Mouse (Mus musculus) lung, embryonic 16.5 days (tissue): ENCODE results near the gene Srp9. TPM values are rescaled to one million over a fixed set of nuclear protein-coding genes. Genes with fewer than 3 reads are reported as not detected.

ENCODE experiments used
- ATAC-seq: fragments of 200-750 bp; cut with Nextera tagmentation; 2 replicates; pipeline ENCODE4 v1.8.0; 2017; ENCODE audit warnings: low read depth, mild to moderate bottlenecking, moderate library complexity
- H3K27ac ChIP-seq: fragments of 300-500 bp; sonication (generic); 2 replicates; pipeline ENCODE4 v1.5.1; 2014; ENCODE audit warnings: mild to moderate bottlenecking, control low read depth, low read length
- H3K27me3 ChIP-seq: fragments of 300-500 bp; sonication (generic); 2 replicates; pipeline ENCODE4 v1.6.1; 2014; ENCODE audit warnings: low read depth, low read length, mixed read lengths; ENCODE audit not compliant: control insufficient read depth, insufficient read depth
- H3K36me3 ChIP-seq: fragments of 300-500 bp; sonication (generic); 2 replicates; pipeline ENCODE4 v1.6.1; 2014; ENCODE audit warnings: low read length; ENCODE audit not compliant: control insufficient read depth, insufficient read depth
- H3K4me1 ChIP-seq: fragments of 300-500 bp; sonication (generic); replicated peaks from 2 replicates; pipeline ENCODE4 v1.6.1; 2014; ENCODE audit warnings: low read length, mixed read lengths; ENCODE audit not compliant: control insufficient read depth, insufficient read depth
- H3K4me2 ChIP-seq: fragments of 300-500 bp; sonication (generic); 2 replicates; pipeline ENCODE4 v1.6.1; 2014; ENCODE audit warnings: low read depth, low read length, control low read depth
- H3K4me3 ChIP-seq: fragments of 300-500 bp; sonication (generic); 2 replicates; pipeline ENCODE4 v1.5.1; 2014; ENCODE audit warnings: mild to moderate bottlenecking, low read length, control low read depth
- H3K9ac ChIP-seq: fragments of 300-500 bp; sonication (generic); 2 replicates; pipeline ENCODE4 v1.6.1; 2014; ENCODE audit warnings: low read length, control low read depth
- H3K9me3 ChIP-seq: fragments of 300-500 bp; sonication (generic); 2 replicates; pipeline ENCODE4 v1.6.1; 2016; ENCODE audit warnings: low read length; ENCODE audit not compliant: control insufficient read depth
- WGBS: fragments of 180-500 bp; shearing (Covaris S2); extraction: QIAGEN DNeasy Blood & Tissue Kit; methylation state at CpG from one replicate; pipeline ENCODE4 v1.1.7; 2014; 5-methylcytosine and 5-hydroxymethylcytosine counted together
- polyA plus RNA-seq: library from polyadenylated mRNA; unstranded; fragments of >200 nt; fragmentation: Nextera tagmentation; extraction: Ambion mirVana; gene quantifications from 2 replicates; pipeline ENCODE4 v1.2.1, GENCODE M21; 2015

Gene Srp9
- polyA plus RNA-seq, 1 experiment from 2014 or later = 141 TPM

- Histone ChIP-seq H3K4me1 (peaks cover 7% of the 10 kb centered on the region), H3K27me3 (no peaks in the 10 kb centered on the region), H3K4me3 (no peak overlapping the region), H3K4me2 (no peak overlapping the region), H3K27ac (no peak overlapping the region), H3K9me3 (no peaks in the 10 kb centered on the region), H3K36me3 (peaks cover 10% of the 10 kb centered on the region), H3K9ac (no peak overlapping the region)
- ATAC-seq = no peak
- 43% methylated on average over 2 of the region's 2 CpGs for WGBS
Observed at GRCm38 (mm10) chr1:182130830-182131229, 6.3 kb downstream of the Srp9 start.

- Histone ChIP-seq H3K9me3 (no peaks in the 10 kb centered on the region), H3K27ac (no peak overlapping the region), H3K4me3 (no peak overlapping the region), H3K27me3 (no peaks in the 10 kb centered on the region), H3K9ac (no peak overlapping the region), H3K36me3 (no peaks in the 10 kb centered on the region), H3K4me1 (no peaks in the 10 kb centered on the region), H3K4me2 (peak overlapping the region; percentile 19; the same call in 1 of the 2 replicates)
- 37% methylated on average over 28 of the region's 28 CpGs for WGBS
- ATAC-seq = no peak
Observed at GRCm38 (mm10) chr1:182137204-182138125, 12.9 kb downstream of the Srp9 start.

- H3K4me2 ChIP-seq = no peak overlapping the region
- WGBS = 66% methylated on average over 8 of the region's 8 CpGs
- H3K9ac ChIP-seq = no peak overlapping the region
- no peak overlapping the region for H3K27ac ChIP-seq
- no peaks in the 10 kb centered on the region for H3K9me3 ChIP-seq
- ATAC-seq = no peak
- H3K4me1 ChIP-seq = no peaks in the 10 kb centered on the region
- no peaks in the 10 kb centered on the region for H3K27me3 ChIP-seq
- no peak overlapping the region for H3K4me3 ChIP-seq
- no peaks in the 10 kb centered on the region for H3K36me3 ChIP-seq
Observed at GRCm38 (mm10) chr1:182138172-182138571, 13.6 kb downstream of the Srp9 start.

GRCm38 (mm10) chr1:182139937-182140336 is 15.4 kb downstream of the Srp9 start:
- Histone ChIP-seq H3K36me3 (no peaks in the 10 kb centered on the region), H3K9ac (no peak overlapping the region), H3K4me1 (no peaks in the 10 kb centered on the region), H3K4me3 (no peak overlapping the region), H3K4me2 (no peak overlapping the region), H3K27ac (no peak overlapping the region), H3K27me3 (no peaks in the 10 kb centered on the region), H3K9me3 (no peaks in the 10 kb centered on the region)
- WGBS = 28% methylated on average over 9 of the region's 9 CpGs
- no peak for ATAC-seq

GRCm38 (mm10) chr1:182140370-182140769 is 15.8 kb downstream of the Srp9 start:
- no peak overlapping the region for H3K4me3 ChIP-seq
- 3% methylated on average over 6 of the region's 6 CpGs for WGBS
- H3K27ac ChIP-seq = no peak overlapping the region
- no peaks in the 10 kb centered on the region for H3K36me3 ChIP-seq
- H3K27me3 ChIP-seq = no peaks in the 10 kb centered on the region
- H3K9me3 ChIP-seq = no peaks in the 10 kb centered on the region
- no peak overlapping the region for H3K4me2 ChIP-seq
- peak; percentile 80 for ATAC-seq
- no peak overlapping the region for H3K9ac ChIP-seq
- H3K4me1 ChIP-seq = no peaks in the 10 kb centered on the region

- no peak overlapping the region for H3K4me2 ChIP-seq
- 92% methylated on average over 13 of the region's 13 CpGs for WGBS
- no peak overlapping the region for H3K27ac ChIP-seq
- H3K27me3 ChIP-seq = no peaks in the 10 kb centered on the region
- no peak overlapping the region for H3K9ac ChIP-seq
- no peaks in the 10 kb centered on the region for H3K4me1 ChIP-seq
- H3K9me3 ChIP-seq = no peaks in the 10 kb centered on the region
- no peak overlapping the region for H3K4me3 ChIP-seq
- ATAC-seq = no peak
- H3K36me3 ChIP-seq = no peaks in the 10 kb centered on the region
Observed at GRCm38 (mm10) chr1:182142725-182143124, 18.2 kb downstream of the Srp9 start.

- H3K36me3 ChIP-seq = no peaks in the 10 kb centered on the region
- H3K9me3 ChIP-seq = no peaks in the 10 kb centered on the region
- no peak overlapping the region for H3K27ac ChIP-seq
- no peaks in the 10 kb centered on the region for H3K27me3 ChIP-seq
- 68% methylated on average over 8 of the region's 8 CpGs for WGBS
- H3K9ac ChIP-seq = no peak overlapping the region
- H3K4me1 ChIP-seq = no peaks in the 10 kb centered on the region
- no peak for ATAC-seq
- no peak overlapping the region for H3K4me3 ChIP-seq
- no peak overlapping the region for H3K4me2 ChIP-seq
Observed at GRCm38 (mm10) chr1:182143288-182143687, 18.8 kb downstream of the Srp9 start.

- 41% methylated on average over 5 of the region's 5 CpGs for WGBS
Observed at GRCm38 (mm10) chr1:182145546-182145945, 21.0 kb downstream of the Srp9 start.

GRCm38 (mm10) chr1:182148864-182149514 is 24.5 kb downstream of the Srp9 start:
- ATAC-seq = no peak
- Histone ChIP-seq H3K4me2 (no peak overlapping the region), H3K9me3 (no peaks in the 10 kb centered on the region), H3K4me1 (no peaks in the 10 kb centered on the region), H3K9ac (no peak overlapping the region), H3K4me3 (no peak overlapping the region), H3K36me3 (no peaks in the 10 kb centered on the region), H3K27me3 (no peaks in the 10 kb centered on the region), H3K27ac (no peak overlapping the region)
- 52% methylated on average over 7 of the region's 7 CpGs for WGBS

More at GRCm38 (mm10) chr1:182145546-182145945, 21.0 kb downstream of the Srp9 start:
- Histone ChIP-seq H3K27ac (no peak overlapping the region), H3K9me3 (no peaks in the 10 kb centered on the region), H3K36me3 (no peaks in the 10 kb centered on the region), H3K4me3 (no peak overlapping the region), H3K4me2 (no peak overlapping the region), H3K9ac (no peak overlapping the region), H3K4me1 (no peaks in the 10 kb centered on the region), H3K27me3 (no peaks in the 10 kb centered on the region)
- no peak for ATAC-seq
